Mouse (Mus musculus): ENCODE measurements around the gene Col5a1.

Gene Col5a1

DNA sequence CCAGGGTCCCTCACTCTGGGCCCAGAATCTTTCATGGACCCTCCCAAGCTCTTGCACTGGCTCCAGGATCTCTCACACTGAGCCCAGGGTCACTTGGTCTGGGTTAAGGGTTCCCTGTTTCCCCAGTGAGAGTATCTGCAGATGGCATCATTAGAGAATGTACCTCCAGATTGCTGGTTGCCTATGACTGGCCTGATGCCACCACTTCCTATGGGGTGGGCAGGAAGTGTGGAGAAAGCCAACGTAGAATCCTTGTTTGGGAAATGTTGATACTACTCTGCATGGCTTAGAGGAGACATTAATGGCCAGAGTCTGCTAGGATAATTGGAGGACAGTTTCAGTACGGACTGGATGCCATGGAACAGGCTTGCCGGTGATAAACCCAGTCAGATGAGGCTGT, 76.2 kb downstream of the Col5a1 start:
- no peak for DNase-seq (ENCODE audit: low read depth, low spot score)

DNA sequence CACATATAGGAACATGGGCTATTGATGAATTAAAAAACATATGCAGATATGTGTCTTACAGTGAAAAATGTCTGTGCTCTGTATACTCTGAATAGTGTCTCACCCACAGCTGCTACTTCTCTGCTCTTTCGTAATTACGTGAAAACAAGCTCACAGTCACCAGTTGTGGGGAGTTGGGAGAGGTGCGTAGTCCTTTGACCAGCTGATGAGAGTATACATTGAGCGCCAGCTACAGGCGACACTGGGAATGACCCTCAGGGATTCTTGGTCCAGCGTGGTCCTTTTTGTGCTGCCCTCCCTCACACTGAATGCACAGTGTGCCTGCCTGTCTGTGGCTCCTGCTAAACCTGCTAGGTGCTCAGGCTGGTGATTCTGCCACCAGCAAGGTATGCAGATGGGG, 82.9 kb downstream of the Col5a1 start:
- no peak for DNase-seq (ENCODE audit: low read depth, low spot score)

DNA sequence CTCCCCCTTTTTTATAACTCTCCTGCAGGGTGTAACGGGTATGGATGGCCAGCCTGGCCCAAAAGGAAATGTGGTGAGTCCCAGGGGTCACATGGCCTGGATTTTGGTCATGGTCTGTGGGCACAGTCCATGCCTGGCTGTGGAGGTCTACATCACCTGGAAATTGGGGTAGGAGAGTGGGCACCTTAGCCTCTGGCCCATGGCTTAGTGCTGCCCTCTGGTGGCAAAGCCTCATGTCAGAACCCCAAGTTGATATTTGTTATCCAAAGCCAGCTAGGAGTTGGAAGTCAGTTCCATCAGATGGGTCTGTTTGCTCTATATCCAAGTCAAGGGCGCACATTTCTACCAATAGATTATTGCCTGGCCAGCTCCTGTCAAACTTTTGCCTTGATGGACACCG, 87.6 kb downstream of the Col5a1 start:
- no peak for DNase-seq (ENCODE audit: low read depth, low spot score)

DNA sequence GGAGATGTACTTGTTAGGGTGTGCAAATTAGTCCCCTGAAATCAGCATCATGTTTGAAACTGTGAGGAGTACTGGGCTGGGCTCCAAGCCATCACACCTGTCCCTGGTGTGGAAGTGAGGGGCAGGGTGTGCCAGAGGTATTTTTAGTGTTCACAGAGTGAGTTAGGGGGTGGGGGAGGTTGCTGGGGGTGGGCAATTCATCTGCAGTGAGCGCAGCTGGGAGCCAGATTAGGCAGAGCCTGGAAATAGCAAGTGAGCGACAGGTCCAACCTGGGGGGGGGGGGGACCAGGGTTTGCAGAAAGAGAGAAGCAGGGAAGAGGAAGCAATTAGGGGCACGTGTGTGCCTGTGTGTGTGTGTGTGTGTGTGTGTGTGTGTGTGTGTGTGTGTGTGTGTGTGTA, 89.6 kb downstream of the Col5a1 start:
- peak; percentile 44 for DNase-seq (ENCODE audit: low read depth, low spot score)

DNA sequence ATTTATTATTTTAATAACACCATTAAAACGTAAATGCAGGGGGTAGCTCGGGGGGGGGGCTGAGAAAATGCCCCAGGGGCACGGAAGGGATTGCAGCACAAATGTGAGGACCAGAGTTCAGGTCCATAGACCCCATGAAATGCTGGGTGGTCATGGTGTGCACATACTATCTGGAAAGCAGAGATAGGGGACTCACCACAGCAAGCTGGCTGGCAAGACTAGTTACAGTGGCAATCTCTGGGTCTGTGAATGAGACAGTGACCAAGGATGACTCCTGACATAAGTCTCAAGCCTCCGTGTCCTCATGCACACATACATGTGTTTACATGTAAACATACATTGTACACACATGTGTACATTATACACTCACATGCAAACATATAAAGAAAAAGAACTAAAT, 90.3 kb downstream of the Col5a1 start:
- DNase-seq (ENCODE audit: low read depth, low spot score) = no peak

DNA sequence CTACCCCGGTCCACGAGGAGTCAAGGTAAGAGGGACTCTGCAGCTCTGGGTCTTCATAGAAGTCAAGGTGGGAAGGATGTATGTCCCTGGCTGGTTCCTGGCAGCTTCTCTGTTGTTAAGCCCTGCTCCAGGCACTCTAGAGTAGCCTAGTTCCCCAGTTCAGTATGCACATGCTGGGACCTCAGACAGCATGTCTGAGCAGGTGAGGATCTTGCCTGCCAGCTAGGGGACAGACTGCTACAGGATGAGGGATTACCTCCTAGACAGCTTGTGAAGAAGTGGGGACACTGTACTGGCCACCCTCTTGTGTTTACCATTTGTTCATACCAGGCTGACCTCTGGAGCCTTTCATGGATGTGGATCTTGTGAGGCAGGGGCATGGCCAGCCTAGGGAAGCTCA, 94.8 kb downstream of the Col5a1 start:
- DNase-seq (ENCODE audit: low read depth, low spot score) = no peak

DNA sequence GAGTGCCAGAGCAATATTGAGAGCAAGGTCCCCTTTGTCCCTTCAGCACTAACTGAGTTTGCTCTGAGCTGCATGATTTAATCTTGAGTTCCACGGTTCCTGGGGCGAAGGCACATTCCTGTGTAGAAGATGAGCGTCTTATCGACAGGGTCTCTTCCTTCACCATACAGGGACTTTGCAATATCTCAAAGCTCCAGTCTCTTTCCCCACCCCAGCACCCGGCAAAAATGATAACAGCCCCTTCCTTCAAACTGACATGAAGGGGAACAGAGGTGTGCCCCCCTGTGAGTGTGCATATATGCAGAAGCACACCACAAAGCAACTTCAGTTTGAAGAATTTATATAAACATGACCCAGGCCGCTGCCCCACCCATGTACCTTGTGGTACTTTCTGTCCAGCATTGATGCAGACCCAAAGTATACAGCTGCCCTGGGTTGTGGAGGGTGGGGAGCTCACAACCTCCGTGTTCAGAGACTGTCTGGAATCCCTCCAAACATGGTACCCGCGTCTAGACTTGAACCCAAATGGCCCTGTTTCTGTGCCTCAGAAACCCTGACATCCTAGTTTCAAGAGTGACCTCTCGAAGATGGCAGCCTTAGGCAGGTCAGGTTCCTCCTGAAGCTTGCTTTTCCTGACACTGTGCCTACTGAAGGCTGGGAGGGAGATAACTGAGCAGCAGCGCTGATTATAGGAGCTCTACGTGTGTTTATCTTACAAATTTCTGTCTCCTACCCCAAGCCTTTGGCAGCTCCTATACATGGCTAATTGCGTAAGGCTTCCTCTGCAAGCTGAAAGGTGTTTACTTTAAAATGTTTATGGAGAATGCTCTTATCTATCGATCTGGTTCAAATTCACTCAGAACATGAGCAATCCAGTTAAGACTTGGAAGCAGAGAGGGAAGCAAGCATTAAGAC, 95.7 kb downstream of the Col5a1 start:
- DNase-seq (ENCODE audit: low read depth, low spot score) = no peak

DNA sequence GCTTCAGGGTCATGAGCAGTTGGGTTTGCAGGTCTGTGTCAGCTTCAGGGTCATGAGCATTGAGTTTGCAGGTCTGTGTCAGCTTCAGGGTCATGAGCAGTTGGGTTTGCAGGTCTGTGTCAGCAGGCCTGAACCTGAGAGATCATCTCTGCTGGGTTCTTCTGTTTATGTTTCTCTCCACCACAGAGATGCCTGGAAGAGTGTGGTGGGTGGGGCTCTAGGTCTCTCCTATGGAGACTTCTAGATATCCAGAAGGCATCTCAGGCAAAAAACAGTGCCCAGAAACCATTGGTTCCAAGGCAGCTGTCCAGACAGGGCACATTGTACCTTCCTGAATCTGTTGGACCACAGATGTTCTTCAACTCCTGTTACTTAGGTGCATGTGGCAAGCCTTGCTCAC, 96.9 kb downstream of the Col5a1 start:
- no peak for DNase-seq (ENCODE audit: low read depth, low spot score)

DNA sequence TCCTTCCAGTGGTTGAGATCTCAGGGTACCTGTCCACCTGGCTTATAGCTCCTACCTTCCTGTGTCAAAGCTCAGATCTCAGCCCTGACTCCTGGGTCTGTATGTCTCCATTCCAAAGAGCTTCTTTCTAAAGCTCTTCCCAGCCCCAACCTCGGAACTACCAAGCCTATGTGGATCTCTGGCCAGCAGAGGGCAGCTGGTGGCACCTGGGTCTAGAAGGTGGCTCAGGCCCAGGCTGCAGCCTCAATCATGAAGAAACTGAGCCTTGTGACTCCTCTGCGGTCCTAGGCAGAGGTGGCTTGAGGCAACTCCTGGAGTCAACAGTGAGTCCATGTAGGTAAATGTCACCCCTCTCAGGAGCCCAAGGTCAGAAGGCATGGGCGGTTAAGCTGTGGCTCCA, 97.7 kb downstream of the Col5a1 start:
- DNase-seq (ENCODE audit: low read depth, low spot score) = no peak

DNA sequence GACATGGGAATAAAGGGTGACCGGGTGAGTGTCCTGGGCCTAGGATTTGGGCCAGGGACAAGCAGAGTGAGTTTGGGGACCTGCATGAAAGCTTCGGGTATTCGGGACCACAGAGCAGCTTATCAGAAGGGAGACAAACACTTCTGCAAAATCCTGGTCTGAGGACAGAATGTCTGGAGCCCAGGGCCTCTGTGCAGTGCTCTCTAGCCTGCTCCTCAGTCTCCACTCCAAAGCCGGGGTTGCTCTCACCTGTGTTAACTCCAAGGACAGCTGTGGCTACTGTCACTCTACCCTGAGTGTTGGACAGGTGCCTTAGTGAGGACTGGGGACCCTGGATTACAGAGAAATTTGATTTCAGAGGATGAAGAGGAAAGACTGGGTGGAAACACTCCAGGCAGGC, 100.5 kb downstream of the Col5a1 start:
- no peak for DNase-seq (ENCODE audit: low read depth, low spot score)

DNA sequence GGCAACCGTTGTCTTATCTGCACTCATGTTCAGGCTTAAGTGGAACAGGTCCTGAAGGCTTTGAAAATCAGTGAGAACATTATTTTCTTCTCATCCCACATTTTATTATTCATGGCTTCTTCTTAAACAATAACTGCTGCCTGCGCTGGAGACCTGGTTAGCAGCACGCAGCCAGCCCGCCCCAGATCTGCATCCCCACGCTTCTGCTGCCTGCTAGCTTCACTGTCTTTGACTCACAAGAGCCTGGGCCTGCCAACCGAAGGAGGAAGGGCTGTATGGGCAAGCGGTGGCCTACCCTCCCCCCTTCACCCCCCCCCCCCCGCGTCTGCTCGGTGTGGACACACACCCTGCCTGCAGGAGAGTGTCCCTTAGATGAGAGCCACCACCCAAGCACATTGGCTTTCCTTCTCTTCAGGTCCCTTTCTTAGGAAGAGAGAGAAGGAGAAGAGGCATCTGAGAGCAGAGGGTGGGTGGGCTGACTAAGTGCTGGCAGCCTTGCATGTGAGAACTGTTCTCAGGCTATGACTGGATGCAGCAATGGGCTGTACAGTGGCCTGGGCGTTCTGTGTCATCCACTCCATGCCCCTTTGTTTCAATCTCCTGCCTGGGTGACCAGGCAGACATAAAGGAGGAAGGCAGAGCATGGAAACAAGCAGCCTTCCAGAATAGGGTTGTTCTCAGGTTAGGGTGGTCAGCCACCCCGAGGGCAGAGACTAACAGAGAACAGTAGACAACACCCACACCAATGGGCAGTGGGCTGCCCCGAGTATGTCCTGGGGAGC, 104.4 kb downstream of the Col5a1 start:
- peak; percentile 31 for DNase-seq (ENCODE audit: low read depth, low spot score)

DNA sequence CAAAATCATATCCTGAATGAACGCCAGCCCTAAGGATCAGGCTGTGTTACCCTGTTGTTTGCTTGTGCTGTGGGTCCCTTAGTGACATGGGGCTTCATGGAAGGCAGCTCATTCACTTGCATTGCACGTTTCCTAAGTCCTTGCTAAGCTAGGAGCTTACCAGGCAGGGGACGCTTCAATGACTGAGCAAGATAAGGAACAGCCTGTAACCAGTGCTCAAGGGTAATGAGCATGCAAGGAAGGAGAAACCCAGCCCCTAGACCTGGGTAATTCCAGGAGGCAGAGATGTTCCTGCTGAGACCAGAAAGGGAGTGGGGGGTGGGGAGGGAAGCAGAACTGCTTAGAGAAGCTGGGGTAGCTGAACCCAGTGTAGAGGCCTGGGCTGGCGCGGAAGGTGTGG, 107.2 kb downstream of the Col5a1 start:
- DNase-seq (ENCODE audit: low read depth, low spot score) = no peak

DNA sequence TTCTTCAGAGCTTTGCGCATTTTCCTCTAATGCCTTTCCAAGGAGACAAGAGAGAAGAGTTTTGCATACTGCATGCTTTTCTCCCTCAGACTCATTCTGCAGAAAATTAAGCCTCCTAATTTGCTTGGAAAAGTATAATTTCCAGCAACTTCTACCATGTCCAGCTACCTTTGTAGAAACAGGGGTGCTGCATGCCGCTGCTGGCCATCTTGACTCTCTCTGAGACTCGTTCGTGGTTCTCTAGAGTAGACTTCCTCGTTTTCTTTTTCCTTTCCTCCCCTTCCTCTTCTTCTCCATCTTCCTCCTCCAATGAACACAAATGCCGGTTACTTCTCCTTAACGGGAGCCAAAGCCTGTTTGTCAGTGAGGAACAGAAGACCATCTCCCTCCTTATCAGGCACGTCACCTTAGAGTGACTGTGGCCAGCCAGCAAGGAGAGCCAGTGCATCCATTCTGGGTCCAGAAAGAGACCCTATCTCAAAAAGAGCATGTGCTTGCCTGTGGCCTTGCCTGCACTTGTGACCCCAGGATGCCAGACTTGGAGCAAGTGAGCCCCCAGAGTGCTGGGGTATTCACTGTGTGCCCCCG, 113.9 kb downstream of the Col5a1 start:
- no peak for DNase-seq (ENCODE audit: low read depth, low spot score)

DNA sequence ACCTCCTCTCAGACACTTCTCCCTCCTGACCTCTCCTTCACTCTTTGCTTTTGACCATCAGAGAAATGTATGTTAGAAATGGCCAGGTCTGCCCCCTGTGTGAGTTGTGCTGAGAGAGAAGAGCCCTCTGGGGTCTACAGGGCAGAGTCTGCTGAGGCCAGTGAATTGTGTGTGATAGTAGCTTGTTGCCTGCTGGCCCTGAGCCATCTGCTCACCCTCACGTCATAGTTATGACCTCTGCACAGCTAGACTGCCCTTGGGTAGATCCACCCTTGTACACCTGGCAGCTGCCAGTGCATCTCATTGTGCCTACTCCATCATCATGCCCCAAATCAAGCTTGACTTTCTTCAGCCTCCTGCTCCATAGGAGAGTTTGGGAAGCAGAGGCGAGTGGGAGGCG, 114.4 kb downstream of the Col5a1 start:
- DNase-seq (ENCODE audit: low read depth, low spot score) = no peak

DNA sequence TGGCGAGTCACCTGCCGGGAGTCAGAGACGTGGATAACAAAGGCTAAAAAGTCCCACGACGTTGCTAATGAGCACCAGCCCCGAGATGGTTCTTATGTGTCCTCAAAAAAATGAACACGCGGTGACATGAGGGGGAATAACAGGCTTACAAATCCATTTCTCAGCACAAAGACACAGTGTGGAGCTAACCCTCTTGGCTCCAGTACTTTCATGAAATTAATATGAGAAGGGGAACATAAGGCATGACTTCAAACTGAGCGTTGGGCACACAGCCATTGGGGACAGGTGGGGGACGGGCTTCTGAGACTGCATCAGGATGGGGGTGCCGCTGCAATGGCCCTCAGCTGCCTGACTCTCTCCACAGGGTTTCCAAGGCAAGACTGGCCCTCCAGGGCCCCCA, 115.0 kb downstream of the Col5a1 start:
- no peak for DNase-seq (ENCODE audit: low read depth, low spot score)

DNA sequence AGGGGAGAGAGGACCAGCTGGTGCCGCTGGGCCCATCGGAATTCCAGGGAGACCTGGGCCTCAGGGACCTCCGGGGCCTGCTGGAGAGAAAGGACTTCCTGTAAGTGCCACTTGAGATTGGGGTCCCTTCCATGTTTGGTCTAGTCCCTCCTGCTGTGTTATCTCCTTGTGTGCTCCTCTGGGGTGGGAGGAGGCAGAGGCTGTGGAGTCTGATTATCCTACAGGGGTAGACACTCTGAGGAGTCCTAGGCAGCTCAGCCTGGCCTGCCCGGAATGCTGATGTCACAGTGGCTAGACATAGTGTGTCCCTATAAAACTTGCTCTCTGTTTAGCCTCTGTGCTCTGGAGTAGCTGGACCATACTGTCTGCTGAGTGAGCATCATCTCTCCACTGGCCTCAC, 119.0 kb downstream of the Col5a1 start:
- DNase-seq (ENCODE audit: low read depth, low spot score) = no peak

DNA sequence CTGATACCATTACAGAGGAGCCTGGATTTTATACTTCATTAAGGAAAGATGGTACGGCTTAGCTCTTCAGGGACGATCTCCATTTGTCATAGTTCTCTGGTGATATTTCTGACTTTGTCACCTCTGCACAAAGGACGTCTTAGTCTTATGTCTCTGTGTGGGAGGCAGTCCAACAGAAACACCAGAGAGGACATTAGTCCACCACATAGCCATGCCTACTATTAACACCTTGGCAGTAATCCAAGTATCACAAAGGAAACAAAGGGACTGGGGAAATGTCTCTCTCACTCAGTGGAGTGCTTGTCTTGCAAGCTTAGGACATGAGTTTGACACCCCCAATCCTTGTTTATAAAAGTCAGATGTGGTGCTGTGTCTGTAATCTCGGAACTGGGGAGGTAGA, 122.0 kb downstream of the Col5a1 start:
- DNase-seq (ENCODE audit: low read depth, low spot score) = no peak

DNA sequence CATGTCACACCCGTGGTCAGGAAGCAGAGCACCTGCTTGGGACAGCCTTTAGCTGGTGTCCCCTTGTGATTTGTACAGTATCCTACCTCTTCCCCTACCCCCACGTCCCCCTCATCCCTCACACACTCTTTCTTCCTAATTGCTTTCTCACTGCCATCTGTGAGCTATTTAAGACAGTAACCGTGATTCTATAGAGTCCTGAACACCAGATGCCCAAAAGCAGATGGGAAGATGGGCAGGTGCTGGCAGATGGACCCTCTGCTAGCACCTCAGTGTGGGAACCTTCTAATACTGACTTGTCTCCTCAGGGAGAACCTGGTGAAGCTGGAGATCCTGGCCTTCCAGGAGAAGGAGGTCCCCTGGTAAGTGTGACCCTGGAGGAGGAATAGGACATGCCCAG, 126.1 kb downstream of the Col5a1 start:
- DNase-seq (ENCODE audit: low read depth, low spot score) = no peak

DNA sequence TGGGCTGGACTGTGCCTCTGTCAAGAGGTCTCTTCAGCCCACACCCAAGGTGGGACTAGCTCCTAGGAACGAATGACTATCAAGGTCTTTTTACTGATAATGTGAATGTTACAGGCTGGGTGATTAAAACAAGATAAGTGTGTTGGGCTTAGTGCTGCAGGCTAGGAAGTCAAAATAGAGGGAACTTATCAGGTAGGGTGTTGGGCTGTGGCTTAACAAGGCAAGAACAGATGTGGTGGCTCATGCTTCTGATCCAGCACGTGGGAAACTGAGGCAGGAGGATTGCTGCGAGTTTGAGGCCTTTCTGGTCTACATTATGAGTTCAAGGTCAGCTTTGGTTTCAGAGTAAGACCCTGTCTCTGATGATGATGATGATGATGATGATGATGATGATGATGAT, 128.6 kb downstream of the Col5a1 start:
- no peak for DNase-seq (ENCODE audit: low read depth, low spot score)

DNA sequence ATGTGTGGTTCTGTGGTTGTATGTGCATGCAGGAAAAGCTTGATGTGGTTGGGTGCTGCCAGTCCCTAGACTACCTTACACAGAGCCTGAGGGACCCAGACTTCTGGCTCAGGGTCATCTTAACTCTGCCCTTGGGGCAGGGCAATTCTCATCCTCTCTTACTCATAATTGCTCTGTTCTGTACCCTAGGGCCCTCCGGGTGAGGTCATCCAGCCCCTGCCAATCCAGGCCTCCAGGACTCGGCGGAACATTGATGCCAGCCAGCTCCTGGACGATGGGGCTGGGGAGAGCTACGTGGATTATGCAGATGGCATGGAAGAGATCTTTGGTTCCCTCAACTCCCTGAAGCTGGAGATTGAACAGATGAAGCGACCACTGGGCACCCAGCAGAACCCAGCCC, 138.2 kb downstream of the Col5a1 start:
- no peak for DNase-seq (ENCODE audit: low read depth, low spot score)

DNA sequence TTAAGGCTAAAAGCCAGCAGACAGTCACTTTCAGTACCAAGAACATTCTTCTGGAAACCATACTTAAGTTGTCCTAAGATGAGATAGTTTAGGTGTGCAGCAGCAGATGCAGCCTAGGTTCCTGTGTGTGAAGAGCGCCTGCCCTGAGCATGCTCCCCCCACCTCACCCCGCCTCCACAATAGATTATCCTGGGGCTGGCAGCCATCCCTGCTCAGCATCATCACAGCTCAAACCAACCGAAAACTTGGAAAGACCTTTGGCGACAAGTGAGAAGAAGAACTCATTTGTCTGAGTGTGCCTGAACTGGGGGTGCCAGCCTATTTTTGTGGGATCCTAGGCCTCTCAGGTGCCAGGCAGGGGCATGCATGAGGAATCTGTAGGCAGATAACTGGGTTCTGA, 139.6 kb downstream of the Col5a1 start:
- DNase-seq (ENCODE audit: low read depth, low spot score) = no peak

DNA sequence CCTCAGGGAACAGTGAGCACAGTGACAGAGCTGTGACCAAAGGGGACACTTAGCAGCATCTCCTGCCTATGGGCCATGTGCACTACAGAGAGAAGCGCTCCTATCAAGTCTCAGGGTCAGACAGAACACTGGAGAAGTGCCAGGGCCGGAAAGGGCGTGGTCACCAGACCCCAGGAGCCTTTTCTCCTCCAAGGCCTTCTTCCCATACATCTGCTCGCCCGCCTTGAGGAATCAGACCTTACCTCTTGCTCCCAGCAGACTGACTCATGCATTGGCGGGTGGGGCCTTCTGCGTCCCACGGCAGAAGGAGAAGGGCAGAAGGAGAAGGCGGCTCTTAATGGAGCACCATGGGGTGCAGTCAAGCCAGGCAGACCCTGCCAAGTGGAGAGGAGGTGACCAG, 145.6 kb downstream of the Col5a1 start:
- no peak for DNase-seq (ENCODE audit: low read depth, low spot score)

DNA sequence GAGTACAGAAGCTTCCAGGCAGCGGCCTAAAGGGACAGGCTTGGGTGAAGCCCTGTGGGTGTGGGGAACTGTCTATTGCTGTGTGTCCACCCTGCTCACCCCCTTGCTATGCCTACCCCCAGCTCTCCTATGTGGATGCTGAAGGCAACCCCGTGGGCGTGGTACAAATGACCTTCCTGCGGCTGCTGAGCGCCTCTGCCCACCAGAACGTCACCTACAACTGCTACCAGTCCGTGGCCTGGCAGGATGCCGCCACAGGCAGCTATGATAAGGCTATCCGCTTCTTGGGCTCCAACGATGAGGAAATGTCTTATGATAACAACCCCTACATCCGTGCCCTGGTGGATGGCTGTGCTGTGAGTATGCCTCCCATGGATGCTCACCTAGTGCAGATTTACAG, 146.2 kb downstream of the Col5a1 start:
- DNase-seq (ENCODE audit: low read depth, low spot score) = no peak
